Mouse (Mus musculus): ENCODE data around the gene Tspan4. TPM values are rescaled to one million over a fixed set of nuclear protein-coding genes. Genes with fewer than 3 reads are reported as not detected.
A peak's percentile ranks its signal among the peaks of the same experiment; 100 is the strongest.

The Tspan4 gene
- polyA plus RNA-seq, 1 experiment from 2014 or later: 35.8 TPM

- no peaks in the 10 kb centered on the region for H3K9me3 ChIP-seq (ENCODE audit: control insufficient read depth, low read length)
- H3K4me2 ChIP-seq (ENCODE audit: low read depth): no peak overlapping the region
- H3K4me3 ChIP-seq (ENCODE audit: low read depth, low read length): no peak overlapping the region
- peaks cover 26% of the 10 kb centered on the region for H3K27me3 ChIP-seq (ENCODE audit: control insufficient read depth, insufficient read depth, low read length)
- ATAC-seq (ENCODE audit: insufficient read depth, low FRiP score, low TSS enrichment) (no peak), DNase-seq (ENCODE audit: low spot score) (no peak)
- no peak overlapping the region for H3K9ac ChIP-seq (ENCODE audit: low read length)
- no peak overlapping the region for H3K27ac ChIP-seq (ENCODE audit: low read depth, low read length)
- peaks cover 11% of the 10 kb centered on the region for H3K4me1 ChIP-seq (ENCODE audit: control insufficient read depth, insufficient read depth, low read length)
- H3K36me3 ChIP-seq (ENCODE audit: control insufficient read depth, insufficient read depth, low read length): no peaks in the 10 kb centered on the region
- 92% methylated on average over 14 of the region's 14 CpGs for WGBS
These were observed 17.8 kb upstream of the Tspan4 start for GRCm38 (mm10) chr7:141457236-141457635.

- Histone ChIP-seq H3K4me2 (ENCODE audit: low read depth) (no peak overlapping the region), H3K9ac (ENCODE audit: low read length) (no peak overlapping the region), H3K27ac (ENCODE audit: low read depth, low read length) (no peak overlapping the region), H3K4me3 (ENCODE audit: low read depth, low read length) (no peak overlapping the region), H3K36me3 (ENCODE audit: control insufficient read depth, insufficient read depth, low read length) (no peaks in the 10 kb centered on the region), H3K27me3 (ENCODE audit: control insufficient read depth, insufficient read depth, low read length) (peaks cover 35% of the 10 kb centered on the region), H3K4me1 (ENCODE audit: control insufficient read depth, insufficient read depth, low read length) (peaks cover 11% of the 10 kb centered on the region), H3K9me3 (ENCODE audit: control insufficient read depth, low read length) (no peaks in the 10 kb centered on the region)
- peak; percentile 46 for DNase-seq (ENCODE audit: low spot score)
- WGBS: 81% methylated on average over 15 of the region's 15 CpGs
- ATAC-seq (ENCODE audit: insufficient read depth, low FRiP score, low TSS enrichment): no peak
These were observed 16.9 kb upstream of the Tspan4 start for GRCm38 (mm10) chr7:141457986-141458660.

GRCm38 (mm10) chr7:141458661-141459060 is 16.4 kb upstream of the Tspan4 start:
- Histone ChIP-seq H3K4me3 (ENCODE audit: low read depth, low read length) (no peak overlapping the region), H3K4me1 (ENCODE audit: control insufficient read depth, insufficient read depth, low read length) (peaks cover 11% of the 10 kb centered on the region), H3K9me3 (ENCODE audit: control insufficient read depth, low read length) (no peaks in the 10 kb centered on the region), H3K9ac (ENCODE audit: low read length) (no peak overlapping the region), H3K27me3 (ENCODE audit: control insufficient read depth, insufficient read depth, low read length) (peaks cover 40% of the 10 kb centered on the region), H3K27ac (ENCODE audit: low read depth, low read length) (no peak overlapping the region), H3K36me3 (ENCODE audit: control insufficient read depth, insufficient read depth, low read length) (no peaks in the 10 kb centered on the region), H3K4me2 (ENCODE audit: low read depth) (no peak overlapping the region)
- 92% methylated on average over 11 of the region's 11 CpGs for WGBS
- ATAC-seq (ENCODE audit: insufficient read depth, low FRiP score, low TSS enrichment): no peak
- DNase-seq (ENCODE audit: low spot score): no peak

GRCm38 (mm10) chr7:141459301-141459711 is 15.7 kb upstream of the Tspan4 start:
- ATAC-seq (ENCODE audit: insufficient read depth, low FRiP score, low TSS enrichment) (no peak), DNase-seq (ENCODE audit: low spot score) (no peak)
- H3K27me3 ChIP-seq (ENCODE audit: control insufficient read depth, insufficient read depth, low read length): peaks cover 46% of the 10 kb centered on the region
- no peaks in the 10 kb centered on the region for H3K36me3 ChIP-seq (ENCODE audit: control insufficient read depth, insufficient read depth, low read length)
- H3K4me1 ChIP-seq (ENCODE audit: control insufficient read depth, insufficient read depth, low read length): peaks cover 11% of the 10 kb centered on the region
- no peak overlapping the region for H3K27ac ChIP-seq (ENCODE audit: low read depth, low read length)
- no peaks in the 10 kb centered on the region for H3K9me3 ChIP-seq (ENCODE audit: control insufficient read depth, low read length)
- H3K4me2 ChIP-seq (ENCODE audit: low read depth): no peak overlapping the region
- no peak overlapping the region for H3K4me3 ChIP-seq (ENCODE audit: low read depth, low read length)
- 91% methylated on average over 17 of the region's 17 CpGs for WGBS
- H3K9ac ChIP-seq (ENCODE audit: low read length): no peak overlapping the region

GRCm38 (mm10) chr7:141460001-141460390 is 15.0 kb upstream of the Tspan4 start:
- no peaks in the 10 kb centered on the region for H3K9me3 ChIP-seq (ENCODE audit: control insufficient read depth, low read length)

GRCm38 (mm10) chr7:141460391-141461113 is 14.5 kb upstream of the Tspan4 start, which contains the start of gene Cracr2b:
Gene Cracr2b, plus strand, starts transcription at chr7:141461094.
- Histone ChIP-seq H3K27me3 (ENCODE audit: control insufficient read depth, insufficient read depth, low read length) (peaks cover 59% of the 10 kb centered on the region), H3K27ac (ENCODE audit: low read depth, low read length) (no peak within 1 kb of the TSS), H3K4me3 (ENCODE audit: low read depth, low read length) (peak within 1 kb of the TSS; percentile 27), H3K9ac (ENCODE audit: low read length) (peak within 1 kb of the TSS; percentile 32; the same call in 1 of the 2 replicates), H3K4me1 (ENCODE audit: control insufficient read depth, insufficient read depth, low read length) (peaks cover 11% of the 10 kb centered on the region), H3K9me3 (ENCODE audit: control insufficient read depth, low read length) (no peaks in the 10 kb centered on the region), H3K4me2 (ENCODE audit: low read depth) (peak within 1 kb of the TSS; percentile 46), H3K36me3 (ENCODE audit: control insufficient read depth, insufficient read depth, low read length) (no peaks in the 10 kb centered on the region)
- ATAC-seq (ENCODE audit: insufficient read depth, low FRiP score, low TSS enrichment): no peak
- no peak for DNase-seq (ENCODE audit: low spot score)
- WGBS: 72% methylated on average over 15 of the region's 15 CpGs

More at GRCm38 (mm10) chr7:141460001-141460390, 15.0 kb upstream of the Tspan4 start:
- H3K4me2 ChIP-seq (ENCODE audit: low read depth): no peak overlapping the region
- H3K9ac ChIP-seq (ENCODE audit: low read length): no peak overlapping the region
- no peak overlapping the region for H3K4me3 ChIP-seq (ENCODE audit: low read depth, low read length)
- ATAC-seq (ENCODE audit: insufficient read depth, low FRiP score, low TSS enrichment) (no peak), DNase-seq (ENCODE audit: low spot score) (no peak)
- H3K4me1 ChIP-seq (ENCODE audit: control insufficient read depth, insufficient read depth, low read length): peaks cover 11% of the 10 kb centered on the region
- WGBS: 82% methylated on average over 5 of the region's 5 CpGs
- H3K36me3 ChIP-seq (ENCODE audit: control insufficient read depth, insufficient read depth, low read length): no peaks in the 10 kb centered on the region
- H3K27ac ChIP-seq (ENCODE audit: low read depth, low read length): no peak overlapping the region
- H3K27me3 ChIP-seq (ENCODE audit: control insufficient read depth, insufficient read depth, low read length): peaks cover 53% of the 10 kb centered on the region

GRCm38 (mm10) chr7:141461521-141462332 is 13.3 kb upstream of the Tspan4 start:
- Histone ChIP-seq H3K9ac (ENCODE audit: low read length) (peak overlapping the region; percentile 32; the same call in 1 of the 2 replicates), H3K4me3 (ENCODE audit: low read depth, low read length) (peak overlapping the region; percentile 27), H3K4me2 (ENCODE audit: low read depth) (peak overlapping the region; percentile 46), H3K27me3 (ENCODE audit: control insufficient read depth, insufficient read depth, low read length) (peaks cover 69% of the 10 kb centered on the region), H3K4me1 (ENCODE audit: control insufficient read depth, insufficient read depth, low read length) (0 out of 2 replicates have a peak, but pooled peaks cover 5% of the 10 kb centered on the region), H3K9me3 (ENCODE audit: control insufficient read depth, low read length) (no peaks in the 10 kb centered on the region), H3K36me3 (ENCODE audit: control insufficient read depth, insufficient read depth, low read length) (no peaks in the 10 kb centered on the region), H3K27ac (ENCODE audit: low read depth, low read length) (no peak overlapping the region)
- 2% methylated on average over 59 of the region's 59 CpGs for WGBS
- no peak for ATAC-seq (ENCODE audit: insufficient read depth, low FRiP score, low TSS enrichment)
- no peak for DNase-seq (ENCODE audit: low spot score)

- Histone ChIP-seq H3K27ac (ENCODE audit: low read depth, low read length) (no peak overlapping the region), H3K9me3 (ENCODE audit: control insufficient read depth, low read length) (no peaks in the 10 kb centered on the region), H3K9ac (ENCODE audit: low read length) (no peak overlapping the region), H3K4me1 (ENCODE audit: control insufficient read depth, insufficient read depth, low read length) (0 out of 2 replicates have a peak, but pooled peaks cover 9% of the 10 kb centered on the region), H3K27me3 (ENCODE audit: control insufficient read depth, insufficient read depth, low read length) (peaks cover 71% of the 10 kb centered on the region), H3K36me3 (ENCODE audit: control insufficient read depth, insufficient read depth, low read length) (no peaks in the 10 kb centered on the region), H3K4me2 (ENCODE audit: low read depth) (no peak overlapping the region; the same call in 1 of the 2 replicates), H3K4me3 (ENCODE audit: low read depth, low read length) (no peak overlapping the region)
- ATAC-seq (ENCODE audit: insufficient read depth, low FRiP score, low TSS enrichment) (no peak), DNase-seq (ENCODE audit: low spot score) (no peak)
- 19% methylated on average over 5 of the region's 5 CpGs for WGBS
These were observed 12.7 kb upstream of the Tspan4 start for GRCm38 (mm10) chr7:141462333-141462821.
